Mouse (Mus musculus) brain, embryonic 14.5 days (tissue): ENCODE measurements at regions not wholly inside any gene's neighbourhood (a gene's known extent, or its start where the extent isn't known, plus 50 kb on each side); places are given as distances from the start of the nearest gene placed in this dataset.

ENCODE experiments used
- CTCF ChIP-seq: fragments of 200-500 bp; IDR thresholded peaks from 2 replicates; pipeline ENCODE4 v1.5.1; 2012; ENCODE audit warnings: inconsistent platforms, mild to moderate bottlenecking, moderate library complexity, borderline replicate concordance; ENCODE audit not compliant: insufficient read depth, insufficient read length; ENCODE audit errors: extremely low read depth
- POLR2A ChIP-seq: fragments of 200-500 bp; IDR thresholded peaks from 2 replicates; pipeline ENCODE4 v1.6.1; 2012; ENCODE audit warnings: mild to moderate bottlenecking, inconsistent platforms, borderline replicate concordance; ENCODE audit not compliant: poor library complexity, insufficient read depth, insufficient read length, severe bottlenecking; ENCODE audit errors: extremely low read depth

GRCm38 (mm10) chr4:131037179-131037578, 93.0 kb downstream of the Matn1 start:
- no peak for TF ChIP-seq CTCF
- no peak for TF ChIP-seq POLR2A
